Mouse (Mus musculus) megakaryocyte, embryonic 14.5 days (primary cell): ENCODE data around the gene Arl6.

Experiments used
- FLI1 ChIP-seq: IDR thresholded peaks from 2 replicates; pipeline ENCODE4 v1.6.1; 2012; ENCODE audit warnings: low read length, inconsistent platforms, mixed read lengths
- GATA1 ChIP-seq: IDR thresholded peaks from 3 replicates; pipeline ENCODE4 v1.6.1; 2012; ENCODE audit warnings: mixed read lengths, low read length, inconsistent platforms, borderline replicate concordance

GRCm38 (mm10) chr16:59585706-59586244 lies 53.4 kb downstream of the Arl6 start:
- TF ChIP-seq GATA1 (no peak), FLI1 (no peak)
